Mouse (Mus musculus): ENCODE measurements around the gene Ost4. TPM values are rescaled to one million over a fixed set of nuclear protein-coding genes. Genes with fewer than 3 reads are reported as not detected.

Ost4 gene
- 340 and 376 TPM in 2 replicates for polyA plus RNA-seq (2014; fragmentation: Nextera tagmentation; extraction: Ambion mirVana)

DNA sequence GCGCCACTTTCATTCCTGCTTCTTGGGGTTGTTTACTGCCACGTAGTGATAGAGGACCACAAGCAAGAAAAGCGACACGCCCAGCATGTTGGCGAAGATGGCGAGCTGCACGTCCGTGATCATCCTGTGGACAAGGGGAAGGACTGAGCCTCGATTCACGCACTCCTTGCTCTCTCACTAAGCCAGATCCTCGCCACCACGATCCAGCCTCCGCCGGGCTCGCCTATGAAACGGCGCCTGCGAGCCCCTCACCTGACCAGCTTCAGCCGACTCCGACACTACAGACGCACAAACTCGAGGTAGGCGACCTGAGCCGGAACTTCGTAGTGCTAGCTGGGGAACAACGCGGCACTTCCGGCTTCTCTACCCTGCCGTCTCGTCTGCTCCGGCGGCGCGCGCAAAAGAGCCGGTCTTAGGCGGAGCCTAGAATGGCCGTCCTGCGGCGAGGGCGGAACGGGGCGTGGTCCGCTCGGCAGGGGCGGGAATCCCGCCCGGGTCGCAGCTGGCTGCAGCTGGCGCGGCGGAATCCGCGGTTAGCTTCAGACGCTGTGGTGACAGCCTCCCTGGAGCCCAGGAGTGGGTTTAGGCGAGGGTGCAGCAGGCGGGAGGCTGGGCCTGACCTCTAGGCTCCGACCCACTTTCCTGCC lies at the start of gene Ost4:
Ost4 (minus strand) TSS at position 376 of the 647 bp plus-strand sequence.
- H3K27ac ChIP-seq (ENCODE audit: low read depth, low read length), result peak within 1 kb of the TSS; percentile 40; the same call in 1 of the 2 replicates
- peaks cover 12% of the 10 kb centered on the region for H3K4me1 ChIP-seq (ENCODE audit: control insufficient read depth, insufficient read depth, low read length)
- H3K4me3 ChIP-seq (ENCODE audit: low read depth, low read length), result peak within 1 kb of the TSS; percentile 81
- H3K36me3 ChIP-seq (ENCODE audit: control insufficient read depth, insufficient read depth, low read length), result no peaks in the 10 kb centered on the region
- WGBS, result under 1% methylated on average over 55 of the region's 58 CpGs
- H3K9ac ChIP-seq (ENCODE audit: low read length), result peak within 1 kb of the TSS; percentile 82
- H3K9me3 ChIP-seq (ENCODE audit: control insufficient read depth, low read length), result no peaks in the 10 kb centered on the region
- DNase-seq (ENCODE audit: low spot score, missing footprints), result peak; percentile 100
- peak within 1 kb of the TSS; percentile 97 for H3K4me2 ChIP-seq
- no peaks in the 10 kb centered on the region for H3K27me3 ChIP-seq (ENCODE audit: control insufficient read depth, insufficient read depth, low read length)
- peak; percentile 96 for ATAC-seq (ENCODE audit: low FRiP score)

DNA sequence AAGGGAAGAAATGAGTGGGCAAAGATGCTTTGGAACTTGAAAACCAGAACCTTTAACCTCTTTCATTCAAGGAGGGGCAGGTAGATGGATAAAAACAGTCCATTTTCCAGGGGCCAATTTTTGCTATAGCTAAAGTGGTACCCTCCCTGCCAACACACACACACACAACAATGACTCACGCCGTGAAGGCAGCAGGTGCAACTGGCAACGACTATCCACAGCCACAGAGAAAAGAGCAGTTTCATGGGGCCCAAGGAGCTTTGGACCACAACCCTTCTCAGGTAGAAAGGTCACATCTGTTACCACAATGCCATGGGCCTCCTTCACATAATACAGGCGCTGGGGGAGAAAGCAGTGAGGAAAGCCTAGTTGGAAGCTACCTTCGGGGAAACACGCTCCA lies 48.2 kb upstream of the Ost4 start:
- no peak for ATAC-seq (ENCODE audit: low FRiP score)

DNA sequence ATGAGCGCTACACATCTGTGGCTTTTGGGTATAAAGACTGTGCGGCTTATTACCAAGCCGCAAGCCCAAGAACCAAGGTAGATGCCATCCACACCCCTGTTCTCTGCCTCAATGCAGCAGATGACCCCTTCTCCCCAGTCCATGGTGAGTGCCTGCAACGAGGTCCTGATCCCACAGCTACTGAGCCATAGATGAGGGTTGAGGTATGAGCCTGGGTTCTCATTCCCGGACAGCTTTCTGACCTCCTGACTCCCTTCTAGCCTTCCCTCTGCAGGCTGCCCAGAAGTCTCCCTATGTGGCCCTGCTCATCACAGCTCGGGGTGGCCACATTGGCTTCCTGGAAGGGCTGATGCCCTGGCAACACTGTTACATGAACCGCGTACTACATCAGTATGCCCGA lies 47.0 kb upstream of the Ost4 start:
- Histone ChIP-seq H3K4me3 (ENCODE audit: low read depth, low read length) (no peak overlapping the region), H3K27me3 (ENCODE audit: control insufficient read depth, insufficient read depth, low read length) (no peaks in the 10 kb centered on the region), H3K4me1 (ENCODE audit: control insufficient read depth, insufficient read depth, low read length) (peaks cover 25% of the 10 kb centered on the region), H3K9ac (ENCODE audit: low read length) (no peak overlapping the region), H3K9me3 (ENCODE audit: control insufficient read depth, low read length) (no peaks in the 10 kb centered on the region), H3K27ac (ENCODE audit: low read depth, low read length) (no peak overlapping the region), H3K4me2 (no peak overlapping the region), H3K36me3 (ENCODE audit: control insufficient read depth, insufficient read depth, low read length) (peaks cover 19% of the 10 kb centered on the region)
- WGBS, result 94% methylated on average over 9 of the region's 9 CpGs
- no peak for ATAC-seq (ENCODE audit: low FRiP score)
- no peak for DNase-seq (ENCODE audit: low spot score, missing footprints)

More for the DNA sequence above, 48.2 kb upstream of the Ost4 start:
- no peak overlapping the region for H3K27ac ChIP-seq (ENCODE audit: low read depth, low read length)
- no peaks in the 10 kb centered on the region for H3K9me3 ChIP-seq (ENCODE audit: control insufficient read depth, low read length)
- DNase-seq (ENCODE audit: low spot score, missing footprints), result no peak
- peaks cover 19% of the 10 kb centered on the region for H3K36me3 ChIP-seq (ENCODE audit: control insufficient read depth, insufficient read depth, low read length)
- WGBS, result 96% methylated on average over 6 of the region's 6 CpGs
- H3K27me3 ChIP-seq (ENCODE audit: control insufficient read depth, insufficient read depth, low read length), result no peaks in the 10 kb centered on the region
- H3K4me1 ChIP-seq (ENCODE audit: control insufficient read depth, insufficient read depth, low read length), result peaks cover 19% of the 10 kb centered on the region
- no peak overlapping the region for H3K4me3 ChIP-seq (ENCODE audit: low read depth, low read length)
- no peak overlapping the region for H3K4me2 ChIP-seq
- H3K9ac ChIP-seq (ENCODE audit: low read length), result no peak overlapping the region

DNA sequence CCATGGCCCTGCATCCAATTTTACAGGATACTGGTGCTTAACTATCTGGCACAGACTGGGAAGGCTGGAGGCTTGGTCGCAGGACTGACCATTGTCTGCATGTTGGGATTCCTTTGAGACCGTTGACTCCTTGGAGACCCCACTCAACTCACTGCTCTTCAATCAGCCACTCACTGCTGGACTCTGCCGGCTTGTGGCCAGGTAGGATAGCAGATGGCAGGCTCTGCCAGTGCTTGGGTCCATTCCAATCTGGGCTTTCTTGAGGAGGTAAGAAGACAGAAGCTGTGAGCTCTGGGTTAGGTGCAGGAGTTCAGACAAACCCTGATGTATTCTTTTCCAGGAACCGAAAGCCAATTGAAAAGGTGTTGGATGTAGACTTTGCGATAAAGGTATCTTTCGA lies 46.5 kb upstream of the Ost4 start:
- WGBS, result 93% methylated on average over 6 of the region's 6 CpGs
- no peak overlapping the region for H3K9ac ChIP-seq (ENCODE audit: low read length)
- H3K4me1 ChIP-seq (ENCODE audit: control insufficient read depth, insufficient read depth, low read length), result peaks cover 23% of the 10 kb centered on the region
- no peak overlapping the region for H3K4me2 ChIP-seq
- peaks cover 19% of the 10 kb centered on the region for H3K36me3 ChIP-seq (ENCODE audit: control insufficient read depth, insufficient read depth, low read length)
- no peak overlapping the region for H3K4me3 ChIP-seq (ENCODE audit: low read depth, low read length)
- no peak for ATAC-seq (ENCODE audit: low FRiP score)
- no peak for DNase-seq (ENCODE audit: low spot score, missing footprints)
- H3K9me3 ChIP-seq (ENCODE audit: control insufficient read depth, low read length), result no peaks in the 10 kb centered on the region
- no peak overlapping the region for H3K27ac ChIP-seq (ENCODE audit: low read depth, low read length)
- no peaks in the 10 kb centered on the region for H3K27me3 ChIP-seq (ENCODE audit: control insufficient read depth, insufficient read depth, low read length)

DNA sequence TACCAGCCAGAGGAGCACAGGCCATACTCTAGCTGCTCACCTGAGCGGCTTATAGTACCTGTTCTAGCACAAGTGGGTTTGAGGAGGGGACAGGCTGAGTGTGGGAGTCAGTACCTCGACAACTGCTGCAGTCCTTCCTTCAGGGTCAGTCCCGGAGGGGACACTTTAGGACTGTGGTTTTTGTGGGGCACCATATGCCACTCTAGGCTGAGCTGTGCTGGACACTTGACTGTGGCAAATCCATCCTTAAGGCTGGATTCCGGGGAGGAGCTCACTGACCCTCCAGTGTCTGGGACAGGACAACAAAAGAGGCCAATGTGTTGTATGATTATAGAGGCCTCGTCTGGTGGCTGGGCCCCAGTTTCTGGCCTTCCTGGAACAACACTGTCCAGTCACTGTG lies 45.0 kb upstream of the Ost4 start:
- Histone ChIP-seq H3K9ac (ENCODE audit: low read length) (no peak overlapping the region), H3K27ac (ENCODE audit: low read depth, low read length) (no peak overlapping the region), H3K27me3 (ENCODE audit: control insufficient read depth, insufficient read depth, low read length) (no peaks in the 10 kb centered on the region), H3K4me1 (ENCODE audit: control insufficient read depth, insufficient read depth, low read length) (peaks cover 8% of the 10 kb centered on the region), H3K9me3 (ENCODE audit: control insufficient read depth, low read length) (no peaks in the 10 kb centered on the region), H3K4me3 (ENCODE audit: low read depth, low read length) (no peak overlapping the region), H3K36me3 (ENCODE audit: control insufficient read depth, insufficient read depth, low read length) (peaks cover 10% of the 10 kb centered on the region; the same call in 1 of the 2 replicates), H3K4me2 (no peak overlapping the region)
- DNase-seq (ENCODE audit: low spot score, missing footprints), result no peak
- no peak for ATAC-seq (ENCODE audit: low FRiP score)
- 85% methylated on average over 5 of the region's 5 CpGs for WGBS

DNA sequence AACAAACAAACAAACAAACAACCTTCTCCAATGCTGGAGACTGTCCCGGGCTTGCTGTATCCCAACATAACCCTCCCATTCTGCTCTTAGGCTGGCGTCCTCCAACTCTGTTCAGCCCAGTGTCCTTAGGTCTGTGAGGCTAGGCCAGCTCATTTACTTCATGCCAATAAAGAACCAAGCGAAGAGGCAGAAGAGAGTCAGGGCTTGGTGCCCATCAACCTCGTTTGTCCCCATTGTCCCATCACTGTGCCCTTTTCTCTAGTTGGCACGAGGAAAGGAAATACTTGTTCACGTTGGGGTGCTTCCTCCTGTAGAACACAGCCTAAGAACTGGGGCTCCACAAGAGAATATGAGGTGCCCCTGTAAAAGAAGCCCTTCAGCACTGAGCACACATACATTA lies 44.1 kb upstream of the Ost4 start:
- H3K27me3 ChIP-seq (ENCODE audit: control insufficient read depth, insufficient read depth, low read length), result no peaks in the 10 kb centered on the region
- DNase-seq (ENCODE audit: low spot score, missing footprints) (no peak), ATAC-seq (ENCODE audit: low FRiP score) (no peak)
- no peak overlapping the region for H3K4me3 ChIP-seq (ENCODE audit: low read depth, low read length)
- no peak overlapping the region for H3K9ac ChIP-seq (ENCODE audit: low read length)
- H3K4me2 ChIP-seq, result no peak overlapping the region
- no peak overlapping the region for H3K27ac ChIP-seq (ENCODE audit: low read depth, low read length)
- H3K4me1 ChIP-seq (ENCODE audit: control insufficient read depth, insufficient read depth, low read length), result peaks cover 8% of the 10 kb centered on the region
- 86% methylated on average over 6 of the region's 6 CpGs for WGBS
- peaks cover 10% of the 10 kb centered on the region; the same call in 1 of the 2 replicates for H3K36me3 ChIP-seq (ENCODE audit: control insufficient read depth, insufficient read depth, low read length)
- no peaks in the 10 kb centered on the region for H3K9me3 ChIP-seq (ENCODE audit: control insufficient read depth, low read length)

DNA sequence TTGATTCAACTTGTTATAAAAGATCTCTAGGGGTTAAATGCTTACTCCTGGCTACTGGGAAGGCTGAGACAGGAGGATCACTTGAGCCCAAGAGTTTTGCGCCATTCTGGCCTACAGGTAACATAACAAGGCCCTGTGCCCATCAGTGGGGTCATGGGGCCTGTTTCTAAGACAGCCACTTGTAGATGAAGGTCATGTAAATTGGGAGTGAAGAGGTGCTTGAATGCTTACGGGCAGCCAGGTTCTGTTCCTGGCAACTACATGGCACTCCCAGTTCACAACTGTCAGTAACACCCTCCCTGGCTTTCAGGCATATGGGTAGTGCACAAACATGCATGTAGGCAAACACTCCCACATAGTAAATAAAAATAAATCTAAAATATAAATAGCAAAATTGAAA lies 43.3 kb upstream of the Ost4 start:
- H3K4me1 ChIP-seq (ENCODE audit: control insufficient read depth, insufficient read depth, low read length), result peaks cover 8% of the 10 kb centered on the region

DNA sequence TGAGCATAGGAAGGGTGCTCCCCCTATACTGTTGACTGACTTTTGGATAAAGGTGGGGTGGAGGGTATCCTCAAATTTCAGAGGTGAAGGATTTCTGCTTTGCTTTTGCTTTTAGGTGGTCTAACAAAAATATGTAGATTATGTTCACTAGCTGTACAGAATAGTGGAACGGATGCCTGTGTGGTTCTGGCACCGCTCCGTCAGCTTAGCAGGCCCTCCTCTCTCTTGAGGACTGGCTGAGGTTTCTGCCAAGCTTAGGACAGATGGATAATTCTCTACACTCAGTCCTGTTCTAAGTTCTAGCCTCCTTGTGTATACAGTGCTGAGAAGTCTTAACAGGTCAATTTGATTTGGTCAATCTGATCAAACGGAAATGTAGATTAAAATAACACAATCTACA lies 42.9 kb upstream of the Ost4 start:
- 74% methylated on average over 4 of the region's 4 CpGs for WGBS

More for the DNA sequence above, 43.3 kb upstream of the Ost4 start:
- Histone ChIP-seq H3K4me2 (no peak overlapping the region), H3K36me3 (ENCODE audit: control insufficient read depth, insufficient read depth, low read length) (peaks cover 10% of the 10 kb centered on the region; the same call in 1 of the 2 replicates), H3K27ac (ENCODE audit: low read depth, low read length) (no peak overlapping the region), H3K9me3 (ENCODE audit: control insufficient read depth, low read length) (no peaks in the 10 kb centered on the region), H3K4me3 (ENCODE audit: low read depth, low read length) (no peak overlapping the region), H3K9ac (ENCODE audit: low read length) (no peak overlapping the region), H3K27me3 (ENCODE audit: control insufficient read depth, insufficient read depth, low read length) (0 out of 2 replicates have a peak, but pooled peaks cover 2% of the 10 kb centered on the region)
- 91% methylated on average over 2 of the region's 2 CpGs for WGBS
- DNase-seq (ENCODE audit: low spot score, missing footprints) (no peak), ATAC-seq (ENCODE audit: low FRiP score) (no peak)

DNA sequence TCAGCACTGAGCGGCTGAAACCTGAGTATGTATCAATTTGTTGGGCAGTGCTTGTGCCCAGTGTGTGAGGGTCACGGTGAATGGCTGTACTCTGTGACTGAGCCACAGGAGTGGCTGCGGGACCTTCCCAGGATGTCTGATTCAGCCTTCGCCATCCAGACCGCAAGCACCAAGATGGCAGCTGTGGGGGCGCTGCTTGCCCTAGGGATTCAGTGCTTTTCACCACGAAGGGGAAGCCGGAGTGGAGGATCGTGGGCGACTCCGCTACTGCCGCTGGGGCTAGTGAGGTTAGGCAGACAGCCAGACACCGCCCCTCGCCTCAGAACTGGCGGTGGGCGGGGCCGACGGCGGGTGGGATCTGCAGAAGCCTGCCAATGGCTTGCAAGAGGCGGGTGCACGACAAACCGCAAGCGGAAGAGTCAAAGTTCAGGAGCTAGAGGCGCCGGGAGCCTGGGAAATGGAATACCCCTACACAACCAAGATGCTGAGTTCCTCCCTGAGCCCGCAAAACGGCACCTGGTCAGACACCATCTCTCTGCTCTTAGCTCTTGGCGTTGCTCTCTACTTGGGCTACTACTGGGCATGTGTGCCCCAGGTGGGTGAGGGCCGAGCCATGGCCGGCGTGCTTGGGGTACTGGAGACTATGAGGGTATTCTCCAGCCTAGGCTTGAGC lies 42.2 kb upstream of the Ost4 start:
- ATAC-seq (ENCODE audit: low FRiP score), result peak; percentile 93
- WGBS, result under 1% methylated on average over 31 of the region's 31 CpGs

More for the DNA sequence above, 42.9 kb upstream of the Ost4 start:
- H3K27ac ChIP-seq (ENCODE audit: low read depth, low read length), result no peak overlapping the region
- H3K36me3 ChIP-seq (ENCODE audit: control insufficient read depth, insufficient read depth, low read length), result peaks cover 10% of the 10 kb centered on the region; the same call in 1 of the 2 replicates
- no peak for ATAC-seq (ENCODE audit: low FRiP score)
- no peak for DNase-seq (ENCODE audit: low spot score, missing footprints)
- H3K9me3 ChIP-seq (ENCODE audit: control insufficient read depth, low read length), result no peaks in the 10 kb centered on the region
- H3K9ac ChIP-seq (ENCODE audit: low read length), result peak overlapping the region; percentile 66; the same call in 1 of the 2 replicates
- H3K4me2 ChIP-seq, result peak overlapping the region; percentile 83
- H3K27me3 ChIP-seq (ENCODE audit: control insufficient read depth, insufficient read depth, low read length), result 0 out of 2 replicates have a peak, but pooled peaks cover 2% of the 10 kb centered on the region
- peaks cover 10% of the 10 kb centered on the region for H3K4me1 ChIP-seq (ENCODE audit: control insufficient read depth, insufficient read depth, low read length)
- peak overlapping the region; percentile 57 for H3K4me3 ChIP-seq (ENCODE audit: low read depth, low read length)

More for the DNA sequence above, 42.2 kb upstream of the Ost4 start:
- Histone ChIP-seq H3K9ac (ENCODE audit: low read length) (peak overlapping the region; percentile 66), H3K27ac (ENCODE audit: low read depth, low read length) (peak overlapping the region; percentile 48; the same call in 1 of the 2 replicates), H3K4me3 (ENCODE audit: low read depth, low read length) (peak overlapping the region; percentile 57), H3K4me2 (peak overlapping the region; percentile 83), H3K27me3 (ENCODE audit: control insufficient read depth, insufficient read depth, low read length) (peaks cover 7% of the 10 kb centered on the region), H3K4me1 (ENCODE audit: control insufficient read depth, insufficient read depth, low read length) (peaks cover 14% of the 10 kb centered on the region), H3K36me3 (ENCODE audit: control insufficient read depth, insufficient read depth, low read length) (peaks cover 5% of the 10 kb centered on the region; the same call in 1 of the 2 replicates), H3K9me3 (ENCODE audit: control insufficient read depth, low read length) (no peaks in the 10 kb centered on the region)
- peak; percentile 98 for DNase-seq (ENCODE audit: low spot score, missing footprints)

Data from midbrain, embryonic 11.5 days (tissue).